Mouse (Mus musculus) heart, adult 2 months (tissue): Measurements from ENCODE around the gene Lmo3. TPM values are rescaled to one million over a fixed set of nuclear protein-coding genes. Genes with fewer than 3 reads are reported as not detected.

ENCODE experiments used
- DNase-seq, 2 experiments: peaks; one replicate each; pipeline ENCODE4 v3.0.0; 2021
- H3K27ac ChIP-seq: fragments of 200-600 bp; 2 replicates; pipeline ENCODE4 v1.8.1; 2022
- H3K27me3 ChIP-seq: fragments of 200-500 bp; 2 replicates; pipeline ENCODE4 v1.6.1; 2012; ENCODE audit warnings: mild to moderate bottlenecking, low read length, inconsistent platforms, mixed read lengths; ENCODE audit not compliant: control insufficient read depth, insufficient read depth
- H3K36me3 ChIP-seq: fragments of 200-500 bp; 2 replicates; pipeline ENCODE4 v1.6.1; 2012; ENCODE audit warnings: low read length, inconsistent platforms; ENCODE audit not compliant: control insufficient read depth, insufficient read depth
- H3K4me1 ChIP-seq: fragments of 200-500 bp; 2 replicates; pipeline ENCODE4 v1.6.1; 2011; ENCODE audit warnings: low read length; ENCODE audit not compliant: control insufficient read depth, insufficient read depth
- H3K4me3 ChIP-seq: fragments of 200-600 bp; 2 replicates; pipeline ENCODE4 v1.8.1; 2022
- H3K79me2 ChIP-seq: fragments of 200-500 bp; replicated peaks from 2 replicates; pipeline ENCODE4 v1.6.1; 2012; ENCODE audit warnings: mild to moderate bottlenecking, inconsistent platforms, low read length, moderate library complexity, mixed read lengths; ENCODE audit not compliant: control insufficient read depth, insufficient read depth
- H3K9ac ChIP-seq: fragments of 200-500 bp; 2 replicates; pipeline ENCODE4 v1.6.1; 2012; ENCODE audit warnings: low read depth, mild to moderate bottlenecking, control low read depth, inconsistent platforms, low read length, mixed read lengths
- CTCF ChIP-seq: fragments of 200-600 bp; IDR thresholded peaks from 2 replicates; pipeline ENCODE4 v1.8.1; 2022; ENCODE audit warnings: antibody characterized with exemption, mild to moderate bottlenecking, moderate library complexity
- EP300 ChIP-seq: fragments of 200-500 bp; IDR thresholded peaks from 2 replicates; pipeline ENCODE4 v1.6.1; 2011; ENCODE audit warnings: low read depth, low read length, control low read depth; ENCODE audit not compliant: insufficient read depth
- POLR2A ChIP-seq: fragments of 200-500 bp; IDR thresholded peaks from 2 replicates; pipeline ENCODE4 v1.6.1; 2011; ENCODE audit warnings: mild to moderate bottlenecking, low read depth, low read length, control low read depth; ENCODE audit not compliant: insufficient read depth
- WGBS: fragments of 180-500 bp; shearing (Covaris S2); methylation state at CpG from one replicate; pipeline ENCODE4 v1.1.7; 2018; 5-methylcytosine and 5-hydroxymethylcytosine counted together
- intact Hi-C: fragments of 180-260 bp; cut with DNase I; formaldehyde crosslinking; loops from one replicate; pipeline ENCODE4 v1.15.1; 2025
- polyA plus RNA-seq: library from polyadenylated mRNA; depleted of rRNA; stranded (reverse); fragments of >200 nt; gene quantifications from 2 replicates; pipeline ENCODE4 v1.2.3, GENCODE M21; 2012; rRNA removed
- total RNA-seq, 2 experiments: library from RNA; stranded (reverse); gene quantifications; 2 replicates each; pipeline ENCODE4 v1.2.3; 2021

Gene Lmo3
- total and polyA plus RNA-seq, 3 experiments = 0.06 TPM; not detected in 2

DNA sequence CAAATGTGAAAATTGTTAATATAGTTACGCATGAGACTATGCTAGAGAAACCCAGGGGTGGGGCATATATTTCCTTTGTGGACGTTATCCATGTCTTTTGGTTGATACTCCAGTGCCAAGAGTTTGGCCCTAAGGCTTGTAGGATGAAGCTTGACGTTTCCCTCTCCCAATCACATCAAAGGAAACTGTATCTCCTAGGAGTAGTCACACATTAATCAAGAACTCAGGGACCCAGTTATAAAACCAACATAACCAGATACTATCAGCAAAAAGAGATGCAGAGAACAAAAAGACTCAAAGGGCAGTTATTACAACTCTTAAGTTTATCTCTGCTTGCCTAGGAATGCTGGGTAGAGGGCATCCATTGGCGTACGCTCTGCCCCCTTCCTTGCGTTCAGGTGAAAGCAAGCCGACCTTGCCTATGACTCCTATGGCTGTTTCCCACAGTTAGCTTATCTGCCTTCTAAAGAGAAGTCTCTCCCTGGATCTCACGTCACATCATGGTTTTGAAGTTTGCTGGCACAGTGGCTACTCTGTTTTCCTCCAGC is 261.5 kb downstream of the Lmo3 start:
- WGBS = 73% methylated on average over 8 of the region's 8 CpGs
- no peak overlapping the region for H3K27ac ChIP-seq
- DNase-seq = no peak

More for the DNA sequence above, 261.5 kb downstream of the Lmo3 start:
- H3K4me3 ChIP-seq = no peak overlapping the region
- intact Hi-C loops = no loop called here
- TF ChIP-seq CTCF (no peak), EP300 (no peak), POLR2A (no peak)
- H3K4me1 ChIP-seq = no peaks in the 10 kb centered on the region
- H3K36me3 ChIP-seq = no peaks in the 10 kb centered on the region
- no peaks in the 10 kb centered on the region for H3K27me3 ChIP-seq
- H3K79me2 ChIP-seq = no peaks in the 10 kb centered on the region
- no peak overlapping the region for H3K9ac ChIP-seq

Other genes with a start within 250 kb of the Lmo3 start
- not detected for gene Igbp1b, start 76.6 kb upstream of the Lmo3 start, total RNA-seq
- gene Igbp1b, start 76.6 kb upstream of the Lmo3 start, polyA plus RNA-seq = not detected in 2 replicates